Mouse (Mus musculus) spleen, postnatal 4 days (tissue): ENCODE data around the gene Mup12.
"Not testable (repeated sequence)": the region's sequence is repeated elsewhere in the genome, so short reads cannot be mapped to it uniquely, and the experiment has no call there.

Experiments
- DNase-seq, 2 experiments: peaks; one replicate each; pipeline ENCODE4 v3.0.0; 2022; ENCODE audit warnings: low spot score in 2 of 2

The Mup12 gene

DNA sequence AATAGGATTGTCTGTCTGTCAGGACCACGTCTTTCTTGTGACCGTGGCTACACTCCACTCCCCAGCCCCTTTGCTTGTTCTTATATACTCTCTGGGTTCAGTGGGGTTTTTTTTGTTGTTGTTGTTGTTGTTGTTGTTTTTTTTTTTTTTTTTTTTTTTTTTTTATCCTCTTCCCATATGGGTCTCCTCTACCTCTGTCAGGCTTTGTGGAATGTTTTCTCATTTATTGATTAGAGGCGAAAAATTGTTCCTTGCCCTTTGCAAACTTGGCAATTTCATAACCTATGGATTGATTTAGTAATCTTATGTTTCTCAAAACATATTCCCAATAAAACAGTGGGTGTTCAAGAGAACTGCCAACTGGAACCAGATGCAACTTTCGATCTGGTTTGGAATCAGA is at the start of gene Mup12:
TSS of gene Mup12 (minus strand) at position 101 of the 400 bp plus-strand sequence.
- not testable (repeated sequence) for DNase-seq
